Mouse (Mus musculus): Measurements from ENCODE around the gene F13a1.

GRCm38 (mm10) chr13:36958996-36959395 lies 91.0 kb downstream of the F13a1 start:
- TF ChIP-seq USF1 (IDR thresholded peaks at IDR 0.05; ENCODE audit: low read depth, low read length) (no peak), CTCF (IDR thresholded peaks at IDR 0.05 in 2 of 3, conservative IDR thresholded peaks at IDR 0.05 in 1 of 3; ENCODE audit: control insufficient read depth in 1 of 3, insufficient read depth in 1 of 3, low read depth in 2 of 3, low read length in 3 of 3, poor library complexity in 1 of 3, severe bottlenecking in 1 of 3) (no peak), NELFE (IDR thresholded peaks at IDR 0.05; ENCODE audit: low read depth, low read length) (no peak), EP300 (IDR thresholded peaks at IDR 0.05; ENCODE audit: low read depth in 1 of 2, low read length in 2 of 2) (no peak), RAD21 (IDR thresholded peaks at IDR 0.05; ENCODE audit: low read depth, low read length) (no peak), TCF12 (IDR thresholded peaks at IDR 0.05; ENCODE audit: low read depth, low read length) (no peak), MYC (IDR thresholded peaks at IDR 0.05; ENCODE audit: low read depth, low read length) (no peak), JUND (IDR thresholded peaks at IDR 0.05; ENCODE audit: low read depth, low read length) (no peak), CHD1 (IDR thresholded peaks at IDR 0.05; ENCODE audit: low read depth, low read length) (no peak), ELF1 (IDR thresholded peaks at IDR 0.05; ENCODE audit: low read depth, low read length) (no peak), POLR2A (IDR thresholded peaks at IDR 0.05; ENCODE audit: control insufficient read depth in 1 of 2, insufficient read depth in 1 of 2, low read depth in 1 of 2, low read length in 2 of 2, poor library complexity in 1 of 2) (no peak)
